Mouse (Mus musculus) adrenal gland, postnatal 14 days (tissue): ENCODE measurements around the gene Nsrp1. TPM values are rescaled to one million over a fixed set of nuclear protein-coding genes. Genes with fewer than 3 reads are reported as not detected.
A peak's percentile ranks its signal among the peaks of the same experiment; 100 is the strongest.

Source experiments
- DNase-seq: peaks from one replicate; pipeline ENCODE4 v3.0.0; 2021; ENCODE audit warnings: mixed read lengths
- total RNA-seq: library from RNA; stranded (reverse); gene quantifications from 2 replicates; pipeline ENCODE4 v1.2.3, GENCODE M21; 2021

Gene Nsrp1
- total RNA-seq, 1 experiment from 2014 or later: 28.2 TPM

- no peak for DNase-seq
Observed at GRCm38 (mm10) chr11:77042816-77043215, 35.4 kb downstream of the Nsrp1 start.

GRCm38 (mm10) chr11:77041891-77042290 is 36.3 kb downstream of the Nsrp1 start:
- no peak for DNase-seq

- no peak for DNase-seq
Observed at GRCm38 (mm10) chr11:77031151-77031934, 46.9 kb downstream of the Nsrp1 start.

GRCm38 (mm10) chr11:77028157-77028556 is 50.1 kb downstream of the Nsrp1 start:
- no peak for DNase-seq

- no peak for DNase-seq
Observed at GRCm38 (mm10) chr11:77026559-77026958, 51.7 kb downstream of the Nsrp1 start.

- DNase-seq: no peak
Observed at GRCm38 (mm10) chr11:77021749-77022396, 56.4 kb downstream of the Nsrp1 start.

- no peak for DNase-seq
Observed at GRCm38 (mm10) chr11:77019539-77019938, 58.7 kb downstream of the Nsrp1 start.

GRCm38 (mm10) chr11:77018046-77018445 is 60.2 kb downstream of the Nsrp1 start:
- no peak for DNase-seq

- DNase-seq: no peak
Observed at GRCm38 (mm10) chr11:77010762-77011475, 67.3 kb downstream of the Nsrp1 start.

GRCm38 (mm10) chr11:77009069-77010025 is 68.9 kb downstream of the Nsrp1 start:
- no peak for DNase-seq

GRCm38 (mm10) chr11:77006616-77007015 is 71.6 kb downstream of the Nsrp1 start:
- DNase-seq: no peak

GRCm38 (mm10) chr11:77005881-77006280 is 72.4 kb downstream of the Nsrp1 start:
- no peak for DNase-seq

GRCm38 (mm10) chr11:77002361-77002760 is 75.9 kb downstream of the Nsrp1 start:
- DNase-seq: peak; percentile 41

- DNase-seq: no peak
Observed at GRCm38 (mm10) chr11:77000741-77001140, 77.5 kb downstream of the Nsrp1 start.

GRCm38 (mm10) chr11:76998705-76999226 is 79.5 kb downstream of the Nsrp1 start:
- no peak for DNase-seq

- DNase-seq: no peak
Observed at GRCm38 (mm10) chr11:76997916-76998704, 80.1 kb downstream of the Nsrp1 start, which contains the start of gene Slc6a4. Slc6a4 (plus strand) TSS chr11:76998603.

GRCm38 (mm10) chr11:76997305-76997704 is 80.9 kb downstream of the Nsrp1 start:
- DNase-seq: peak; percentile 88

GRCm38 (mm10) chr11:76995966-76996672 is 82.1 kb downstream of the Nsrp1 start:
- DNase-seq: no peak
